Mouse (Mus musculus) lung, adult 2 months (tissue): ENCODE measurements around the gene Fbf1.

Source experiments
- CTCF ChIP-seq: fragments of 200-500 bp; IDR thresholded peaks from 2 replicates; pipeline ENCODE4 v1.5.1; 2011; ENCODE audit warnings: mild to moderate bottlenecking, low read length, control low read depth; ENCODE audit not compliant: insufficient read depth
- POLR2A ChIP-seq: fragments of 200-500 bp; IDR thresholded peaks from 2 replicates; pipeline ENCODE4 v1.6.1; 2011; ENCODE audit warnings: low read depth, mild to moderate bottlenecking, control low read depth, low read length, borderline replicate concordance; ENCODE audit errors: extremely low read depth

DNA sequence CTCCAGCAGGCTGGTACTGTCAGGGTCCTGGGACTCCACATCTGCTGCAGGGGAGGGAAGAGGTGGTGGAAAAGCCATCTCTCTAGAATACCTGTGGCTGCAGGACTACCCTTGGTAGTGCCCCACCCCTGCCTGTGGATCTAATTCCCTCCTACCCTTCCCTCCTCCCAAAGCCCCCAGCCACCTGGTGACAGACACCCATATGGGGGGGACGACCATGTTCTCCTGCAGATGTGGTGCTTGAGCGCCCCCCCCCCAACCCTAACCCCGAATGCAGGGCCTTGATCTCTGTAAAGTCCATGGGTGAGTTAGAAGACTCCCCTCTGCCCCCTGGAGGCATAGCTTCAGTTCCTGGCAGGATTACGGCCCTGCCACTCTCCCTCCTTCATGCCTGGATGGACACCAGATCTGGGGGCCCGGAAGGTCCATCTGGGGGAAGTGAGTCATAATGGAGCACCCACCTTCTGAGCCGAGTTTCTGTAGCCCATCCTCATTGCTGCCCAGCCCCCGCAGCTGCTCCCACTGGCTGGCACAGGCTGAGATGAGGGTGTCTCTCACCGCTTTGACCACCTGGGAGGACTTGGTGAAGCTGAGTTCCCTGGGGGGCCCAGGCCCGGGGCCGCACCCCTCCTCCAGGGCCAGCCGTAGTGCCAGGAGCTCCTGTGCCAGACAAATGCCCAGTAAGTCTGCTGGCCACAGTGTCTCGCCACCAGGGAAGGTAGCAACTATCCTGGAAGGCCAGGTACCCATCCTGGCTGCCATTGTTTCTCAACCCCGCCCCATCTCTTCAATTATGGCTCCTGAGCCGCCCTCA lies 60.8 kb downstream of the Fbf1 start:
- TF ChIP-seq CTCF (no peak), POLR2A (no peak)
